Mouse (Mus musculus) embryonic facial prominence, embryonic 12.5 days (tissue): ENCODE measurements around the gene Nxpe3. TPM values are rescaled to one million over a fixed set of nuclear protein-coding genes. Genes with fewer than 3 reads are reported as not detected.

Source experiments
- ATAC-seq: fragments of 200-750 bp; cut with Nextera tagmentation; 2 replicates; pipeline ENCODE4 v1.8.0; 2017; ENCODE audit not compliant: insufficient number of reproducible peaks, insufficient read depth, low FRiP score, low TSS enrichment
- H3K27ac ChIP-seq: fragments of 300-500 bp; sonication (generic); 2 replicates; pipeline ENCODE4 v1.5.1; 2016; ENCODE audit warnings: mild to moderate bottlenecking
- H3K27me3 ChIP-seq: fragments of 300-500 bp; sonication (generic); 2 replicates; pipeline ENCODE4 v1.6.1; 2016; ENCODE audit warnings: mild to moderate bottlenecking, moderate library complexity
- H3K36me3 ChIP-seq: fragments of 300-500 bp; sonication (generic); 2 replicates; pipeline ENCODE4 v1.6.1; 2016; ENCODE audit warnings: mild to moderate bottlenecking
- H3K4me1 ChIP-seq: fragments of 300-500 bp; sonication (generic); 2 replicates; pipeline ENCODE4 v1.6.1; 2016
- H3K4me2 ChIP-seq: fragments of 300-500 bp; sonication (generic); replicated peaks from 2 replicates; pipeline ENCODE4 v1.6.1; 2016; ENCODE audit warnings: mild to moderate bottlenecking, moderate library complexity
- H3K4me3 ChIP-seq: fragments of 300-500 bp; sonication (generic); 2 replicates; pipeline ENCODE4 v1.5.1; 2016; ENCODE audit warnings: mild to moderate bottlenecking
- H3K9ac ChIP-seq: fragments of 300-500 bp; sonication (generic); 2 replicates; pipeline ENCODE4 v1.6.1; 2016; ENCODE audit warnings: mild to moderate bottlenecking, moderate library complexity
- H3K9me3 ChIP-seq: fragments of 300-500 bp; sonication (generic); 2 replicates; pipeline ENCODE4 v1.6.1; 2016; ENCODE audit warnings: mild to moderate bottlenecking, moderate library complexity
- WGBS: fragments of 180-500 bp; shearing (Covaris S2); methylation state at CpG from one replicate; pipeline ENCODE4 v1.1.7; 2016; 5-methylcytosine and 5-hydroxymethylcytosine counted together
- polyA plus RNA-seq: library from polyadenylated mRNA; unstranded; fragments of >200 nt; fragmentation: Nextera tagmentation; extraction: Ambion mirVana; gene quantifications from 2 replicates; pipeline ENCODE4 v1.2.1, GENCODE M21; 2016

Gene Nxpe3
- polyA plus RNA-seq, 1 experiment from 2014 or later, result 0.83 TPM

DNA sequence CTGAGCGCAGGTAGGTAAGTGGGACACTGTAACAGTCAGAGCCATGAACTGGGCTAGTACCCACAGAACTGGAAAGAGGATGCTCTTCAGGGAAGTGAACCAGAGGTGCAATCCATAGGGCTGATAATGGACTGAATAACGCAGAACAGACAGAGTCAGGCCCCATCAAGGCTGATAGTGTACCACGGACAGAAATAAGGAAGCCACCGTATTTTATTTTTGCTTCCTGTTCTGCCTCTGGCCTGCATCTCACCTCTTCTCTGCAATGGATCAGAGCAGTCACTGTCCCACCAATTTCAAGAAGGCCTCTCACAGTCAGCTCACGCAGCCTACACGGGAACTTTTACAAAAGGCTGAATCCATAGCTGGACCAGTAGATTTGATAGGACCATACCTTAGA is 63.0 kb downstream of the Nxpe3 start:
- no peak overlapping the region for H3K27ac ChIP-seq
- 95% methylated on average over 6 of the region's 6 CpGs for WGBS
- H3K27me3 ChIP-seq, result no peaks in the 10 kb centered on the region
- no peak for ATAC-seq
- no peak overlapping the region for H3K4me2 ChIP-seq
- H3K4me1 ChIP-seq, result 0 out of 2 replicates have a peak, but pooled peaks cover 5% of the 10 kb centered on the region
- no peak overlapping the region for H3K9ac ChIP-seq
- no peak overlapping the region for H3K4me3 ChIP-seq
- H3K9me3 ChIP-seq, result no peaks in the 10 kb centered on the region
- H3K36me3 ChIP-seq, result no peaks in the 10 kb centered on the region

- WGBS, result 86% methylated on average over 1 of the region's 1 CpGs
Observed at GRCm38 (mm10) chr16:55831451-55831850, 63.6 kb downstream of the Nxpe3 start.

DNA sequence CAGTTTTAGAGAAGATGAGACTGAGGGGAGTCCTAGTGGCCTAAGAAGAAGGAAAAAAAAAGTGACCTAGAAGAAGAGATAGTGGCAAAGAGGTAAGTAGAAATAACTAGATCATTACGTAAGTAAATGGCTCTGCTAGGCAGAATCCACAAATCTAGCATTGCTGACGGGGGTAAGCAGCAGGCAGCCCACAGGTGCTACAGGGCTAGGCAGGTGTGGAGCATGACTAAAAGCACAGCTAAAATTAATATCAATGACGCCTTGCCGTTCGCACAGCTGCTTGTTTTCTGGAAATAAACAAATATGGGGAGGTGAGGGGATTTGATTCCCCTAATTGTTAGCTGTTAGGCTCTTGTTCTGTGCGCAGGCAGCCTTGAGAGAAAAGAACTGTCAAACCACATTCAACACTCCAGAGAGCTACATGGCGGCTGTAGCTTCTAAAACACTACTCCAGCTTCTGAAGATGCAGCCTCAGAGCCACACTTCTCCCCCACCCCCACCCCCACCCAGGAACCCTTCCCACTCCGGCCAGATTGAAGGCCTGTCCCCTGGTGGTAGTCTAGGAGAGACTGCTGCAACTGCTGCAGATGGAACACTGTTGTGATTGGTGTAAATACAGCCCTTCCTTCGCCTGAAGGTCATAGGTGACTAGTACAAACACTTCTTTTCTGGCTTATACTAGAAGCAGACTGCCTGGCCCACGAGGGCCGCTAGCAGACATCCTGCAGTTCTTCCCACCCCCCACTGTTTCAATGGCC is 71.5 kb downstream of the Nxpe3 start:
- Histone ChIP-seq H3K27me3 (no peaks in the 10 kb centered on the region), H3K4me2 (no peak overlapping the region), H3K9ac (no peak overlapping the region), H3K27ac (no peak overlapping the region), H3K36me3 (peaks cover 1% of the 10 kb centered on the region; the same call in 1 of the 2 replicates), H3K4me1 (peaks cover 24% of the 10 kb centered on the region), H3K4me3 (no peak overlapping the region), H3K9me3 (no peaks in the 10 kb centered on the region)
- no peak for ATAC-seq
- 50% methylated on average over 11 of the region's 11 CpGs for WGBS

More at GRCm38 (mm10) chr16:55831451-55831850, 63.6 kb downstream of the Nxpe3 start:
- no peaks in the 10 kb centered on the region for H3K36me3 ChIP-seq
- ATAC-seq, result no peak
- no peak overlapping the region for H3K4me2 ChIP-seq
- no peak overlapping the region for H3K27ac ChIP-seq
- no peak overlapping the region for H3K9ac ChIP-seq
- H3K4me3 ChIP-seq, result no peak overlapping the region
- H3K4me1 ChIP-seq, result 0 out of 2 replicates have a peak, but pooled peaks cover 2% of the 10 kb centered on the region
- no peaks in the 10 kb centered on the region for H3K27me3 ChIP-seq
- H3K9me3 ChIP-seq, result no peaks in the 10 kb centered on the region

GRCm38 (mm10) chr16:55822741-55823397 is 72.2 kb downstream of the Nxpe3 start:
- peak overlapping the region; percentile 73 for H3K4me2 ChIP-seq
- no peak overlapping the region for H3K27ac ChIP-seq
- no peak overlapping the region for H3K9ac ChIP-seq
- H3K27me3 ChIP-seq, result no peaks in the 10 kb centered on the region
- WGBS, result 30% methylated on average over 18 of the region's 18 CpGs
- H3K9me3 ChIP-seq, result no peaks in the 10 kb centered on the region
- peaks cover 24% of the 10 kb centered on the region for H3K4me1 ChIP-seq
- H3K36me3 ChIP-seq, result peaks cover 8% of the 10 kb centered on the region
- H3K4me3 ChIP-seq, result peak overlapping the region; percentile 74
- ATAC-seq, result no peak

GRCm38 (mm10) chr16:55821997-55822740 is 72.9 kb downstream of the Nxpe3 start:
- Histone ChIP-seq H3K9ac (peak overlapping the region; percentile 76), H3K9me3 (no peaks in the 10 kb centered on the region), H3K4me3 (peak overlapping the region; percentile 74), H3K4me1 (peaks cover 24% of the 10 kb centered on the region), H3K36me3 (peaks cover 14% of the 10 kb centered on the region), H3K27me3 (no peaks in the 10 kb centered on the region), H3K4me2 (peak overlapping the region; percentile 73), H3K27ac (peak overlapping the region; percentile 90)
- ATAC-seq, result peak; percentile 92
- WGBS, result under 1% methylated on average over 66 of the region's 67 CpGs

- Histone ChIP-seq H3K9me3 (no peaks in the 10 kb centered on the region), H3K4me1 (peaks cover 24% of the 10 kb centered on the region), H3K27ac (peak overlapping the region; percentile 90), H3K4me2 (peak overlapping the region; percentile 73), H3K27me3 (no peaks in the 10 kb centered on the region), H3K4me3 (peak overlapping the region; percentile 74), H3K36me3 (peaks cover 19% of the 10 kb centered on the region), H3K9ac (peak overlapping the region; percentile 76)
- WGBS, result under 1% methylated on average over 40 of the region's 40 CpGs
- ATAC-seq, result peak; percentile 1
Observed at GRCm38 (mm10) chr16:55821571-55821981, 73.5 kb downstream of the Nxpe3 start.

DNA sequence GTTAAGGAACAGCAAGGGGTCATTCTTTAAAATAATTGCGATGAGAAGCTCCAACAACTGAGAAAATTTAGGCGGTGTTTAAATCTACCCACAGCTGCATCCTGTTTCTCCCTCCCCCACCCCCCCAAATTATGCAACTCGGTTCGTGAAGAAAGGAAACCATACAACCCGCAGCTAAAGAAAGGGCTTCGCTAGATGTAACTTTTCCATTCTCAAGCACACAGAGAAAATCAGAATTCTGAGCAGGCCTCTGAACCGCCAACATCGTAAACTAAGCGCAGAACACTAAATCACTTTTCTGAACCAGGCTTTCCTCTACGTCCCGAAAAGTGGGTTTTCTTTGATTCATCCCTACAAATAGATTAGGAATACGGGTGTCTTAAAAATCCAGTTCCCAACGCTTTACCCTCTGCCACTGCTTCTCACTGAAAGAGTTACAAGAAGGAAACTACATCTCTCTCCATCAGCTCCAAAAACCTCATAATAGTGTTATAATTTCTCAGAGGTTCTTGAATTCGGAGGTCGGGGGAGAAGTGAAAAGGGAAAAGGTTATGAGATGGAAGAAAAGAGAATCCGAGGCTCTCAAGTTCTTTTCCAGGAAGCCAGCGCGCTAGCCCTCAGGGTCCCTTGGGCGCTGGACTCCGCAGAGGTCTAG is 74.0 kb downstream of the Nxpe3 start:
- Histone ChIP-seq H3K27ac (0 out of 2 replicates have a peak overlapping the region, but pooled peaks have one; percentile 47), H3K36me3 (peaks cover 24% of the 10 kb centered on the region), H3K4me2 (peak overlapping the region; percentile 73), H3K9ac (peak overlapping the region; percentile 76), H3K9me3 (no peaks in the 10 kb centered on the region), H3K27me3 (no peaks in the 10 kb centered on the region), H3K4me1 (peaks cover 24% of the 10 kb centered on the region), H3K4me3 (peak overlapping the region; percentile 74)
- no peak for ATAC-seq
- 11% methylated on average over 20 of the region's 20 CpGs for WGBS

DNA sequence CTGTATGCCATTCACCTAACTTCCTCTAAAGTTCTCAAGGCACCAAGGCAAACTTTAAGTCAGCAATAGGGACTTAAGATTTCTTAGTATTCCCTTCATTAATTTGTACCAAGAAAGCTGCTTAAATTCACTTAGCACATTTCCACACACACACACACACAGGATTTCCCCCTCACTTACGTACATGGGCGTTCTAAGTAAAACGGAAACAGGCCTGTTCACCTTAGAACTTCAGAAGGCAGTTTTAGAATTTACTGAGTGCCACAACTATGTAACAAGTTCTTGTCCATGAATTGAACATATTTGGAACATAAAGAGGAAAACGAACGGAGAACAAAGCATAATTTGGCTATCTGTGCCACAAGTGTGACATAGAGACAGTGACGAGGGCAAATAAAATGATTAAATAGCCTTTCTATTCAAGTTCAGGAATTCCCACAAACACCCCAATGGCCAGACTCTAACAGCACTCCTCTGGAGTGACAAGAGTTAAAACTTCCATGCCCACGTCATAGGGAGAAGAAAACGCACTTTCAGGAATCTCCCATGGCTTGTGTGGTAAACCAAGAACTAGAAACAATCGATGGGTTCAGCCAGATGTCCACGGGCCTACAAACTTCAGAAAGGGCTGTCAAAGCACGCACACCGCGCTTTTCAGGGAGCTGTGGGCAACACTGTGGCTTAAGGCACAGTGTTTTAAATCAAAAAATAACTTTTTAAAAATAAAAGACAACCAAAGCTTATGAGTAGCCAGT is 74.7 kb downstream of the Nxpe3 start:
- ATAC-seq, result no peak
- peak overlapping the region; percentile 76; the same call in 1 of the 2 replicates for H3K9ac ChIP-seq
- 0 out of 2 replicates have a peak overlapping the region, but pooled peaks have one; percentile 47 for H3K27ac ChIP-seq
- WGBS, result 43% methylated on average over 13 of the region's 13 CpGs
- H3K4me1 ChIP-seq, result peaks cover 24% of the 10 kb centered on the region
- H3K4me3 ChIP-seq, result peak overlapping the region; percentile 74
- peaks cover 31% of the 10 kb centered on the region for H3K36me3 ChIP-seq
- H3K27me3 ChIP-seq, result no peaks in the 10 kb centered on the region
- H3K4me2 ChIP-seq, result peak overlapping the region; percentile 73
- H3K9me3 ChIP-seq, result no peaks in the 10 kb centered on the region

GRCm38 (mm10) chr16:55819186-55819861 is 75.8 kb downstream of the Nxpe3 start:
- WGBS, result 66% methylated on average over 15 of the region's 15 CpGs

GRCm38 (mm10) chr16:55817717-55818515 is 77.2 kb downstream of the Nxpe3 start:
- WGBS, result 95% methylated on average over 28 of the region's 28 CpGs

More at GRCm38 (mm10) chr16:55819186-55819861, 75.8 kb downstream of the Nxpe3 start:
- H3K9ac ChIP-seq, result no peak overlapping the region
- peak overlapping the region; percentile 73 for H3K4me2 ChIP-seq
- H3K27me3 ChIP-seq, result no peaks in the 10 kb centered on the region
- H3K36me3 ChIP-seq, result peaks cover 40% of the 10 kb centered on the region
- no peak for ATAC-seq
- H3K4me3 ChIP-seq, result peak overlapping the region; percentile 74
- H3K4me1 ChIP-seq, result peaks cover 24% of the 10 kb centered on the region
- no peak overlapping the region for H3K27ac ChIP-seq
- no peaks in the 10 kb centered on the region for H3K9me3 ChIP-seq

More at GRCm38 (mm10) chr16:55817717-55818515, 77.2 kb downstream of the Nxpe3 start:
- H3K9ac ChIP-seq, result no peak overlapping the region
- H3K4me1 ChIP-seq, result peaks cover 12% of the 10 kb centered on the region; the same call in 1 of the 2 replicates
- no peaks in the 10 kb centered on the region for H3K9me3 ChIP-seq
- H3K27me3 ChIP-seq, result no peaks in the 10 kb centered on the region
- no peak overlapping the region for H3K4me3 ChIP-seq
- no peak for ATAC-seq
- peaks cover 51% of the 10 kb centered on the region for H3K36me3 ChIP-seq
- H3K27ac ChIP-seq, result no peak overlapping the region
- no peak overlapping the region for H3K4me2 ChIP-seq
